ENCODE assay signal across 12 mouse cellular contexts in the genomic region with DNA sequence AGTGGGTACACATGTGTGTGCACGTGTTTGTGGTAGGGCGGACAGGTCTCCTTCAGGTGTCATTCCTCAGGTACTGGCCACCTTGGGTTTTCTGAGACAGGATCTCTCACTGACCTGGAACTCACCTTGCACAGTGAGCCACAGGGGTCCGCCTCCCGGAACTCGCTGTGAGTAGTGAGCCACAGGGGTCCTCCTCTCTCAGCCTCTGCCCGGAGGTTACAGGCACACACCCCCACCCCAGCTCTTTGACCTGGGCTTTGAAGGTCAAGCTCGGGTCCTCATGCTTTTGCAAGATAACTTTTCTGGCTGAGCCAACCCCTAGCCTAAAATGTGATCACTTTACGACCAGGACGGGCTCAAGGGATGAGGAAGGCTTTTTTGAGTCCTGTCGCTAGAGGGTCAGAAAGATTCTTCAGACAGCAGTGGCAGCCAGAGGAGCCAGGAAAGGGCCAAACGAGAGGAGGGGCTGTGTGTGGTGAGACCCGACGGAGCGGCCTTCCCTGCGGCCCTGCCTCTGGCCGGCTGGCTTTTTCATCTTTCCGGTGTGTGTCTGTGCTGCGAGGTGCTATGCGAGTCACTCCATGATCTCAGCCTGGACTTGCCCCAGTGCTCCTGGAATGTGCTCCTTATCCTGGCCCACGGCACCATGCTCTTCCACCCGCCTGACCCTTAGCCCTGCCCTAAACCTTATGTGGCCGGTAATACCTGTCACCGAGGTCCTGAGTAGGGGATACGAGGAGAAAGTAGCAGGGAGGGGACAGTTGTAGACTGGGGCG. TPM values are rescaled to one million over a fixed set of nuclear protein-coding genes. Genes with fewer than 3 reads are reported as not detected.
DNase-seq lines count a peak whose midpoint lies in the region; ATAC-seq and TF ChIP-seq lines count a peak whose summit lies in the region.
"Had no signal": no experiment of that assay in that cellular context is flagged by ENCODE, and none has a peak within 500 bp of the region (broad histone marks: within the 10 kb centered on the region; RNA-seq: fewer than 3 reads in every experiment).

No protein-coding gene starts in this region.

- TF ChIP-seq CTCF in Patski (IDR thresholded peaks at IDR 0.05): no peak
- TF ChIP-seq CTCF in liver, embryonic 14.5 days (IDR thresholded peaks at IDR 0.05; ENCODE audit: low read depth): no peak

- peak overlapping the region; percentile 73; the same call in 1 of the 2 replicates for H3K27ac ChIP-seq in heart, embryonic 15.5 days
- no peak overlapping the region for H3K27ac ChIP-seq in liver, embryonic 14.5 days
- H3K27ac ChIP-seq: hindbrain, embryonic 14.5 days had no signal

- H3K36me3 ChIP-seq in heart, embryonic 15.5 days: no peaks in the 10 kb centered on the region
- H3K36me3 ChIP-seq in liver, embryonic 14.5 days (replicated peaks; ENCODE audit: control insufficient read depth, insufficient read depth, low read depth): no peaks in the 10 kb centered on the region

- intact Hi-C loops in left cerebral cortex, postnatal 10 days (cut with DNase I): no loop called here

- ATAC-seq in heart, embryonic 15.5 days (replicated peaks; ENCODE audit: insufficient number of reproducible peaks, insufficient read depth, low FRiP score, low read depth): no peak
- peak; percentile 54 for ATAC-seq in Patski
- no peak for ATAC-seq in liver, embryonic 14.5 days (ENCODE audit: insufficient read depth)
- no peak for ATAC-seq in frontal cortex, adult (ENCODE audit: low TSS enrichment)
- ATAC-seq: midbrain, embryonic 16.5 days had no signal

- peaks cover 65% of the 10 kb centered on the region for H3K4me1 ChIP-seq in heart, embryonic 15.5 days (replicated peaks)
- H3K4me1 ChIP-seq in liver, embryonic 14.5 days (replicated peaks; ENCODE audit: control insufficient read depth in 2 of 2, insufficient read depth in 2 of 2, low read length in 1 of 2): peaks cover 24 to 46% of the 10 kb centered on the region in 2 experiments

- TF ChIP-seq EP300 in liver, embryonic 14.5 days (IDR thresholded peaks at IDR 0.05; ENCODE audit: low read depth): no peak

- H3K9ac ChIP-seq in heart, embryonic 15.5 days: peak overlapping the region; percentile 7
- no peak overlapping the region; the same call in 1 of the 2 replicates for H3K9ac ChIP-seq in liver, embryonic 14.5 days (replicated peaks)
- H3K9ac ChIP-seq: hindbrain, embryonic 14.5 days had no signal

- 32% methylated on average over 25 of the region's 25 CpGs for WGBS in heart, embryonic 15.5 days
- 41% methylated on average over 25 of the region's 25 CpGs for WGBS in liver, embryonic 14.5 days (ENCODE audit: insufficient replicate concordance)

- CTCF ChIA-PET in Patski (lab: Charles Lee): interaction anchor here (1.1 to 9.1 kb wide), 3 partner anchors 11 to 29 kb away, joined by 3 to 46 read pairs (median 7); no protein-coding TSS in a partner anchor

- H3K4me2 ChIP-seq in heart, embryonic 15.5 days: peak overlapping the region; percentile 3; the same call in 1 of the 2 replicates
- peak overlapping the region; percentile 39 for H3K4me2 ChIP-seq in liver, embryonic 14.5 days (ENCODE audit: low read depth)
- H3K4me2 ChIP-seq: hindbrain, embryonic 14.5 days had no signal

- in situ Hi-C loops in Patski (cut with MboI; ENCODE audit: low pct_unique_long_range_greater_than_20kb): no loop called here

- POLR2A ChIA-PET in Patski (lab: Charles Lee): interaction anchor here (1.5 to 2.3 kb wide), 2 partner anchors 9 to 12 kb away, joined by 6 to 16 read pairs; no protein-coding TSS in a partner anchor

- H3K27me3 ChIP-seq in heart, embryonic 15.5 days: no peaks in the 10 kb centered on the region
- no peaks in the 10 kb centered on the region for H3K27me3 ChIP-seq in Patski
- no peaks in the 10 kb centered on the region for H3K27me3 ChIP-seq in liver, embryonic 14.5 days (ENCODE audit: control insufficient read depth, insufficient read depth, low read length)

- no peak for DNase-seq in heart, adult 11 months
- no peak for DNase-seq in Patski (ENCODE audit: low read depth, low spot score)
- DNase-seq in kidney, adult 8-10 months: peak; percentile 69 to 71
- DNase-seq in liver, embryonic 14.5 days (ENCODE audit: low read depth in 3 of 3, low spot score in 3 of 3): no peak
- DNase-seq in gastrocnemius, adult 8-10 months (ENCODE audit: low spot score in 2 of 2): no peak
- DNase-seq in left cerebral cortex, postnatal 10 days (ENCODE audit: extremely low spot score in 1 of 2, low spot score in 2 of 2): no peak
- DNase-seq: cerebellum, postnatal 14 days; thymus, adult 18-20 months had no signal

- H3K9me3 ChIP-seq in heart, embryonic 15.5 days (replicated peaks): no peaks in the 10 kb centered on the region
- no peaks in the 10 kb centered on the region for H3K9me3 ChIP-seq in liver, embryonic 14.5 days (ENCODE audit: control insufficient read depth, low read length)

- no peak overlapping the region for H3K4me3 ChIP-seq in heart, embryonic 15.5 days
- H3K4me3 ChIP-seq in liver, embryonic 14.5 days (ENCODE audit: insufficient read depth in 1 of 2, low read depth in 2 of 2, low read length in 2 of 2): no peak overlapping the region

RNA-seq across cellular contexts. Expression of a gene that starts 6.9 kb away (rescaled TPM):
- polyA plus RNA-seq in heart, embryonic 15.5 days (2015; fragmentation: Nextera tagmentation; extraction: Ambion mirVana): 12.7 and 17.2 TPM in 2 replicates
- polyA plus RNA-seq in Patski (2021): 163 TPM
- polyA plus RNA-seq in liver, embryonic 14.5 days (2012; rRNA removed): 9.4 and 10.5 TPM in 2 replicates
- 7.5 and 9.3 TPM in 2 replicates for polyA plus RNA-seq in liver, embryonic 14.5 days (2014; fragmentation: Nextera tagmentation; extraction: Ambion mirVana)
- 10 to 100 TPM in 2 of 4 experiments, 1 to 10 TPM in 2; 6.6 to 20.8 (median 9.5) TPM for total RNA-seq in gastrocnemius, adult 8-10 months (2022)
- 1 to 10 TPM in 1 of 2 experiments, under 1 TPM in 1; 0.63 to 1.6 TPM for total RNA-seq in left cerebral cortex, postnatal 10 days (2021)

RNA-seq across cellular contexts. Expression of a gene that starts 16.2 kb away (rescaled TPM):
- 20.1 and 26.4 TPM in 2 replicates for polyA plus RNA-seq in heart, embryonic 15.5 days (2015; fragmentation: Nextera tagmentation; extraction: Ambion mirVana)
- 52.3 TPM for polyA plus RNA-seq in Patski (2021)
- polyA plus RNA-seq in liver, embryonic 14.5 days (2012; rRNA removed): 12.4 and 12.9 TPM in 2 replicates
- 9.7 and 12.4 TPM in 2 replicates for polyA plus RNA-seq in liver, embryonic 14.5 days (2014; fragmentation: Nextera tagmentation; extraction: Ambion mirVana)
- 1 to 10 TPM; 4.8 to 7.2 (median 5.7) TPM for total RNA-seq in gastrocnemius, adult 8-10 months (2022)
- total RNA-seq in left cerebral cortex, postnatal 10 days (2021): 10 to 100 TPM; 13.9 to 14.2 TPM

RNA-seq across cellular contexts. Expression of a gene that starts 17.3 kb away (rescaled TPM):
- 18.0 and 22.5 TPM in 2 replicates for polyA plus RNA-seq in heart, embryonic 15.5 days (2015; fragmentation: Nextera tagmentation; extraction: Ambion mirVana)
- polyA plus RNA-seq in Patski (2021): 29.7 TPM
- polyA plus RNA-seq in liver, embryonic 14.5 days (2012; rRNA removed): 7.1 and 7.8 TPM in 2 replicates
- 4.9 and 6.1 TPM in 2 replicates for polyA plus RNA-seq in liver, embryonic 14.5 days (2014; fragmentation: Nextera tagmentation; extraction: Ambion mirVana)
- 10 to 100 TPM; 11.6 to 14.6 (median 12.3) TPM for total RNA-seq in gastrocnemius, adult 8-10 months (2022)
- 10 to 100 TPM; 15.7 to 17.7 TPM for total RNA-seq in left cerebral cortex, postnatal 10 days (2021)

RNA-seq across cellular contexts. Expression of a gene that starts 27.5 kb away (rescaled TPM):
- 0.16 TPM in 2 replicates for polyA plus RNA-seq in heart, embryonic 15.5 days (2015; fragmentation: Nextera tagmentation; extraction: Ambion mirVana)
- polyA plus RNA-seq in Patski (2021): 1.4 TPM
- polyA plus RNA-seq in liver, embryonic 14.5 days (2012; rRNA removed): 0.36 and 0.42 TPM in 2 replicates
- polyA plus RNA-seq in liver, embryonic 14.5 days (2014; fragmentation: Nextera tagmentation; extraction: Ambion mirVana): 0.09 and 0.29 TPM in 2 replicates
- not detected for total RNA-seq in gastrocnemius, adult 8-10 months (2022)
- under 1 TPM; 0.17 to 0.93 TPM for total RNA-seq in left cerebral cortex, postnatal 10 days (2021)
- polyA plus RNA-seq: hindbrain, embryonic 14.5 days; midbrain, embryonic 16.5 days had no signal

Comparison
In these comparisons a context has a peak if more than half of its experiments do, and no peak if none do; other contexts are left out.
1. DNase-seq: peak in kidney, adult 8-10 months (2 of 2); none in heart, adult 11 months (single experiment), Patski (single experiment), liver, embryonic 14.5 days (0 of 3), gastrocnemius, adult 8-10 months (0 of 2) and left cerebral cortex, postnatal 10 days (0 of 2).